Mouse (Mus musculus): Measurements from ENCODE around the gene Aldh18a1.

- TF ChIP-seq CTCF (IDR thresholded peaks at IDR 0.05; ENCODE audit: low read depth, low read length) (no peak), TAL1 (conservative IDR thresholded peaks at IDR 0.05; ENCODE audit: low read depth, low read length) (no peak), POLR2AphosphoS5 (IDR thresholded peaks at IDR 0.05; ENCODE audit: insufficient replicate concordance, low read depth, low read length) (no peak), GATA1 (IDR thresholded peaks at IDR 0.05; ENCODE audit: borderline replicate concordance, low read length) (no peak), GATA2 (IDR thresholded peaks at IDR 0.05; ENCODE audit: borderline replicate concordance, low read depth, low read length) (no peak)
Observed at GRCm38 (mm10) chr19:40514376-40514775, 73.9 kb downstream of the Aldh18a1 start.
